ENCODE assay signal across 11 mouse cellular contexts in genomic region chr13:102946024-102946821, GRCm38 (mm10).
DNase-seq lines count a peak whose midpoint lies in the region; ATAC-seq lines count a peak whose summit lies in the region.
"Had no signal": no experiment of that assay in that cellular context is flagged by ENCODE, and none has a peak within 500 bp of the region (broad histone marks: within the 10 kb centered on the region; RNA-seq: fewer than 3 reads in every experiment).

No protein-coding gene starts in this region.

- ATAC-seq in heart, embryonic 15.5 days (replicated peaks; ENCODE audit: insufficient number of reproducible peaks, insufficient read depth, low FRiP score, low read depth): no peak; the same call in 1 of the 2 replicates
- peak; percentile 50; the same call in 1 of the 2 replicates for ATAC-seq in forebrain, embryonic 14.5 days
- ATAC-seq in hindbrain, embryonic 13.5 days (ENCODE audit: low FRiP score): peak; percentile 61
- ATAC-seq in neural tube, embryonic 12.5 days (ENCODE audit: low FRiP score, low read depth): peak; percentile 70

- no peaks in the 10 kb centered on the region for H3K9me3 ChIP-seq in heart, embryonic 15.5 days (replicated peaks)
- no peaks in the 10 kb centered on the region for H3K9me3 ChIP-seq in forebrain, embryonic 14.5 days (replicated peaks; ENCODE audit: control insufficient read depth, low read length)
- no peaks in the 10 kb centered on the region for H3K9me3 ChIP-seq in hindbrain, embryonic 13.5 days
- H3K9me3 ChIP-seq in neural tube, embryonic 12.5 days: no peaks in the 10 kb centered on the region
- H3K9me3 ChIP-seq: intestine, embryonic 15.5 days had no signal

- H3K27ac ChIP-seq in heart, embryonic 15.5 days: peak overlapping the region; percentile 49
- H3K27ac ChIP-seq in forebrain, embryonic 14.5 days (ENCODE audit: low read depth, low read length): no peak overlapping the region
- H3K27ac ChIP-seq in hindbrain, embryonic 13.5 days: 0 out of 2 replicates have a peak overlapping the region, but pooled peaks have one; percentile 30
- no peak overlapping the region for H3K27ac ChIP-seq in neural tube, embryonic 12.5 days
- H3K27ac ChIP-seq: intestine, embryonic 15.5 days had no signal

- intact Hi-C loops in heart, postnatal 25 days (cut with DNase I): no loop called here

- H3K36me3 ChIP-seq in heart, embryonic 15.5 days: no peaks in the 10 kb centered on the region
- no peaks in the 10 kb centered on the region for H3K36me3 ChIP-seq in forebrain, embryonic 14.5 days (ENCODE audit: control insufficient read depth, insufficient read depth, low read length)
- no peaks in the 10 kb centered on the region for H3K36me3 ChIP-seq in hindbrain, embryonic 13.5 days
- no peaks in the 10 kb centered on the region for H3K36me3 ChIP-seq in neural tube, embryonic 12.5 days
- H3K36me3 ChIP-seq: intestine, embryonic 15.5 days had no signal

- H3K9ac ChIP-seq in heart, embryonic 15.5 days: no peak overlapping the region
- no peak overlapping the region for H3K9ac ChIP-seq in forebrain, embryonic 14.5 days (ENCODE audit: low read length)
- no peak overlapping the region for H3K9ac ChIP-seq in hindbrain, embryonic 13.5 days
- no peak overlapping the region for H3K9ac ChIP-seq in neural tube, embryonic 12.5 days
- H3K9ac ChIP-seq: intestine, embryonic 15.5 days had no signal

- no peak overlapping the region for H3K4me2 ChIP-seq in heart, embryonic 15.5 days
- no peak overlapping the region for H3K4me2 ChIP-seq in forebrain, embryonic 14.5 days (ENCODE audit: low read length)
- H3K4me2 ChIP-seq in hindbrain, embryonic 13.5 days: no peak overlapping the region
- no peak overlapping the region; the same call in 1 of the 2 replicates for H3K4me2 ChIP-seq in neural tube, embryonic 12.5 days (replicated peaks)
- H3K4me2 ChIP-seq: intestine, embryonic 15.5 days had no signal

- no peaks in the 10 kb centered on the region for H3K27me3 ChIP-seq in heart, embryonic 15.5 days
- H3K27me3 ChIP-seq in forebrain, embryonic 14.5 days (replicated peaks; ENCODE audit: control insufficient read depth, insufficient read depth, low read length): no peaks in the 10 kb centered on the region
- H3K27me3 ChIP-seq in hindbrain, embryonic 13.5 days: 0 out of 2 replicates have a peak, but pooled peaks cover 12% of the 10 kb centered on the region
- no peaks in the 10 kb centered on the region for H3K27me3 ChIP-seq in neural tube, embryonic 12.5 days (replicated peaks)
- H3K27me3 ChIP-seq: intestine, embryonic 15.5 days had no signal

- DNase-seq in heart, postnatal 25 days (ENCODE audit: low spot score): no peak
- DNase-seq in forebrain, embryonic 14.5 days (ENCODE audit: low spot score): peak; percentile 38
- no peak for DNase-seq in MN1 (ENCODE audit: low spot score)
- DNase-seq in cerebellum, adult 11-12 months: no peak
- DNase-seq: adrenal gland, postnatal 14 days; lung, adult 2 months; thymus, postnatal 25 days had no signal

- no peak overlapping the region for H3K4me3 ChIP-seq in heart, embryonic 15.5 days
- H3K4me3 ChIP-seq in forebrain, embryonic 14.5 days (ENCODE audit: low read depth, low read length): no peak overlapping the region
- H3K4me3 ChIP-seq in hindbrain, embryonic 13.5 days: no peak overlapping the region
- no peak overlapping the region for H3K4me3 ChIP-seq in neural tube, embryonic 12.5 days
- H3K4me3 ChIP-seq: intestine, embryonic 15.5 days had no signal

- 64% methylated on average over 13 of the region's 13 CpGs for WGBS in heart, embryonic 15.5 days
- 58% methylated on average over 13 of the region's 13 CpGs for WGBS in forebrain, embryonic 14.5 days
- 25% methylated on average over 13 of the region's 13 CpGs for WGBS in hindbrain, embryonic 13.5 days
- WGBS in neural tube, embryonic 12.5 days: 34% methylated on average over 13 of the region's 13 CpGs

- peaks cover 26% of the 10 kb centered on the region for H3K4me1 ChIP-seq in heart, embryonic 15.5 days (replicated peaks)
- 0 out of 2 replicates have a peak, but pooled peaks cover 7% of the 10 kb centered on the region for H3K4me1 ChIP-seq in forebrain, embryonic 14.5 days (ENCODE audit: control insufficient read depth, insufficient read depth, low read length)
- H3K4me1 ChIP-seq in hindbrain, embryonic 13.5 days (replicated peaks): peaks cover 12% of the 10 kb centered on the region
- H3K4me1 ChIP-seq in neural tube, embryonic 12.5 days: 0 out of 2 replicates have a peak, but pooled peaks cover 8% of the 10 kb centered on the region
- H3K4me1 ChIP-seq: intestine, embryonic 15.5 days had no signal

Comparison
In these comparisons a context has a peak if more than half of its experiments do, and no peak if none do; other contexts are left out.
1. H3K27ac ChIP-seq: peak in heart, embryonic 15.5 days (single experiment) and hindbrain, embryonic 13.5 days (single experiment); none in forebrain, embryonic 14.5 days (single experiment) and neural tube, embryonic 12.5 days (single experiment).